Mouse (Mus musculus): ENCODE data around the gene Clint1.

- TF ChIP-seq CTCF (IDR thresholded peaks at IDR 0.05; ENCODE audit: low read depth) (no peak), EP300 (IDR thresholded peaks at IDR 0.05; ENCODE audit: low read depth) (no peak)
Observed at GRCm38 (mm10) chr11:45918018-45918417, 66.2 kb downstream of the Clint1 start.
